Mouse (Mus musculus) 3134 (cell line): ENCODE data around the gene Olfr358.

ENCODE experiments used
- DNase-seq: peaks from one replicate; pipeline ENCODE4 v3.0.0-alpha.2; 2011; ENCODE audit warnings: low spot score; ENCODE audit not compliant: insufficient read length; ENCODE audit errors: extremely low read depth

Gene Olfr358

GRCm38 (mm10) chr2:37009235-37009634 lies at the start of gene Olfr358:
Gene Olfr358, minus strand, starts transcription at chr2:37009335.
- no peak for DNase-seq

GRCm38 (mm10) chr2:36997030-36997429 lies 12.1 kb downstream of the Olfr358 start:
- no peak for DNase-seq

GRCm38 (mm10) chr2:36993527-36993926 lies 15.6 kb downstream of the Olfr358 start, which contains the start of gene Olfr357:
Gene Olfr357, plus strand, starts transcription at chr2:36993827.
- DNase-seq, result no peak
